Mouse (Mus musculus) adrenal gland, postnatal 4 days (tissue): ENCODE data around the gene BC051665. TPM values are rescaled to one million over a fixed set of nuclear protein-coding genes. Genes with fewer than 3 reads are reported as not detected.

Experiments used
- DNase-seq, 2 experiments: peaks; one replicate each; pipeline ENCODE4 v3.0.0; 2021 to 2022; ENCODE audit warnings: low spot score in 2 of 2, mixed read lengths in 2 of 2
- total RNA-seq, 2 experiments: library from RNA; stranded (reverse); gene quantifications; 2 replicates each; pipeline ENCODE4 v1.2.3; 2021

Gene BC051665
- total RNA-seq, 2 experiments from 2014 or later = not detected

GRCm38 (mm10) chr13:60744078-60744460 is 42.1 kb downstream of the BC051665 start:
- DNase-seq = peak; percentile 68

GRCm38 (mm10) chr13:60743381-60744077 is 42.6 kb downstream of the BC051665 start:
- no peak for DNase-seq

- no peak for DNase-seq
Observed at GRCm38 (mm10) chr13:60742611-60743010, 43.6 kb downstream of the BC051665 start.

DNA sequence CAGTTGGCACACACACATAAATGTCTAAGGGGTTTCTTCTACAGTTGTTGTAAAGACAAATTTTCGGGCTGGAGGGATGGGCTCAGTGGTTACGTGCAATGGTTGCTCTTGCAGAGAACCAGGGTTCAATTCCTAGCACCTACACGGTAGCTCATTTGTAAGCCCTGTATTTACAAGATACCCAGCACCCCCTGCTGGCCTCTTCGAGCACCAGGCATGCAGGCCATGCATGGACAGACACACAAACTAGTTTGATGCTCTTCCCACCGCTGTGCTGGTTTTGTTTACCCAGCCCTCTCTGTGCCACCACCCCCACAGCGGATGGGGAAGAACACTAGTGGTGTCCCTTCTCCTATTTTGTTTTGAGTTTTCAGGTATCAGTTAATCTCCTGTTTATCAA is 45.9 kb downstream of the BC051665 start:
- DNase-seq = no peak

DNA sequence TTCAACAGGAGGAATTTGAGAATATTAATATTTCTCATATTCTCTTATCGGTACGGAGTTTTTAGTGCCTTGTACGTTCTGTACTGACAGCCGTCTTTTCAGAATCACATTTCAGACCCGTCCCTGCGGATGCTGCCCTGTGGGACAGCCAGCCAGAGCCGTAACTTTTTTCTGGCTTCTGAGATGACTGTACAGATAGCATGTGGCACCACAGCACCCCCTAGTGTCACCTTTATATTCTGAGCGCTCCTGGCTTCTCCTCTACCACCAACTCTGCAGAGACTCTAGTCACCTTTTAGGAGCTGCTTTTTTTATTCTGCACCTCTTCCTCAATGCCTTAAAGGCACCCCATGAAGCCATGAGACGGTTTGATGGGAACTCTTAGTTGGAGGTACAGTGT is 47.7 kb downstream of the BC051665 start:
- peak; percentile 38 to 50 for DNase-seq

GRCm38 (mm10) chr13:60737632-60738324 is 48.4 kb downstream of the BC051665 start:
- peak in 1 of 2 experiments; percentile 48 for DNase-seq

GRCm38 (mm10) chr13:60736421-60737105 is 49.6 kb downstream of the BC051665 start:
- DNase-seq = no peak

DNA sequence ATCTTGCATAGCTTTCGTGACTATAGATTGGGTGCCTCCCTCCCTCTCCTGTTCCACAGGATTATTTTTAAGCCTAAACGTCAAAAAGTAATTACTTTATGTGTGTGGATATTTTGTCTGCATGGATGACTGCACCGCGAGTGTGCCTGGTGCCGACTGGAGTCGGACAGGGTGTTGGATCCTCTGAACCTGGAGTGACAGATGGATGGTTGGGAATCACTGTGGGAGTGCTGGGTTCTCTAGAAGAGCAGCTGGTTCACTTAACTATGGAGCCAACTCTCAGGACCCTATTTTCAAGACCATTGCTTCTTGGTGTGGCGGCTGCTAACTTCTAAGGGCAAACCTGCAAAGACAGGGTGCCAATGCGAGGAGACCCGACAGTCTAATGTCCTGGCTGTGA is 50.9 kb downstream of the BC051665 start:
- no peak for DNase-seq

Other genes with a start within 250 kb of the BC051665 start
- 10 to 100 TPM; 33.3 to 41.7 TPM for gene Dapk1, start 184.4 kb downstream of the BC051665 start, total RNA-seq
- not detected for gene Ctsll3, start 16.5 kb upstream of the BC051665 start, total RNA-seq
- 10 to 100 TPM; 31.9 to 54.1 TPM for gene 4930486L24Rik, start 78.1 kb upstream of the BC051665 start, total RNA-seq
- gene Gm49392, start 110.5 kb upstream of the BC051665 start, total RNA-seq = under 1 TPM in 1 of 2 experiments, not detected in 1; 0.93 TPM
- 1 to 10 TPM; 4.2 to 5.4 TPM for gene Ctla2b, start 111.1 kb upstream of the BC051665 start, total RNA-seq
- gene Tpbpb, start 118.5 kb upstream of the BC051665 start, total RNA-seq = not detected
- under 1 TPM in 1 of 2 experiments, not detected in 1; 0.79 TPM for gene Gm49393, start 149.2 kb upstream of the BC051665 start, total RNA-seq
- gene Gm49391, start 150.2 kb upstream of the BC051665 start, total RNA-seq = under 1 TPM in 1 of 2 experiments, not detected in 1; 0.31 TPM
- gene Ctla2a, start 150.3 kb upstream of the BC051665 start, total RNA-seq = 10 to 100 TPM; 38.2 to 38.3 TPM
- not detected for gene Tpbpa, start 155.6 kb upstream of the BC051665 start, total RNA-seq
- gene Ctsj, start 219.6 kb upstream of the BC051665 start, total RNA-seq = not detected